Mouse (Mus musculus) layer of hippocampus, postnatal 25 days (tissue): ENCODE results near the gene Xpo5. TPM values are rescaled to one million over a fixed set of nuclear protein-coding genes. Genes with fewer than 3 reads are reported as not detected.

Source experiments
- DNase-seq, 2 experiments: peaks; one replicate each; pipeline ENCODE4 v3.0.0; 2022; ENCODE audit warnings: mixed read lengths in 2 of 2, low spot score in 1 of 2; ENCODE audit errors: extremely low spot score in 1 of 2
- total RNA-seq, 2 experiments: library from RNA; stranded (reverse); gene quantifications; 2 replicates each; pipeline ENCODE4 v1.2.3; 2021

The Xpo5 gene
- total RNA-seq, 2 experiments from 2014 or later = 44.9 to 45.7 TPM

- DNase-seq = peak; percentile 38 to 56
Measured at GRCm38 (mm10) chr17:46254106-46254505, 51.5 kb downstream of the Xpo5 start.

- DNase-seq = no peak
Measured at GRCm38 (mm10) chr17:46255147-46255546, 52.6 kb downstream of the Xpo5 start.

GRCm38 (mm10) chr17:46258279-46259053, 55.9 kb downstream of the Xpo5 start:
- DNase-seq = no peak

- no peak for DNase-seq
Measured at GRCm38 (mm10) chr17:46259675-46260074, 57.1 kb downstream of the Xpo5 start.

GRCm38 (mm10) chr17:46262201-46262694, 59.7 kb downstream of the Xpo5 start:
- DNase-seq = no peak

- DNase-seq = no peak
Measured at GRCm38 (mm10) chr17:46265502-46265901, 62.9 kb downstream of the Xpo5 start.

- peak; percentile 86 to 90 for DNase-seq
Measured at GRCm38 (mm10) chr17:46265918-46266618, 63.5 kb downstream of the Xpo5 start.

GRCm38 (mm10) chr17:46266986-46267385, 64.4 kb downstream of the Xpo5 start:
- DNase-seq = no peak

- DNase-seq = no peak
Measured at GRCm38 (mm10) chr17:46267511-46267910, 64.9 kb downstream of the Xpo5 start.

- no peak for DNase-seq
Measured at GRCm38 (mm10) chr17:46268026-46268720, 65.6 kb downstream of the Xpo5 start.

- DNase-seq = no peak
Measured at GRCm38 (mm10) chr17:46269771-46270534, 67.4 kb downstream of the Xpo5 start.

GRCm38 (mm10) chr17:46272058-46272457, 69.5 kb downstream of the Xpo5 start:
- no peak for DNase-seq

- DNase-seq = no peak
Measured at GRCm38 (mm10) chr17:46272675-46273074, 70.1 kb downstream of the Xpo5 start.

- DNase-seq = no peak
Measured at GRCm38 (mm10) chr17:46273803-46274236, 71.2 kb downstream of the Xpo5 start.

- DNase-seq = no peak
Measured at GRCm38 (mm10) chr17:46274465-46274864, 71.9 kb downstream of the Xpo5 start.

- no peak for DNase-seq
Measured at GRCm38 (mm10) chr17:46275034-46275433, 72.5 kb downstream of the Xpo5 start.

GRCm38 (mm10) chr17:46275506-46275905, 72.9 kb downstream of the Xpo5 start:
- DNase-seq = no peak

- no peak for DNase-seq
Measured at GRCm38 (mm10) chr17:46277586-46277985, 75.0 kb downstream of the Xpo5 start.

- no peak for DNase-seq
Measured at GRCm38 (mm10) chr17:46278011-46278765, 75.6 kb downstream of the Xpo5 start.
